15 mouse cellular contexts compared by ENCODE assay signal in the genomic region with DNA sequence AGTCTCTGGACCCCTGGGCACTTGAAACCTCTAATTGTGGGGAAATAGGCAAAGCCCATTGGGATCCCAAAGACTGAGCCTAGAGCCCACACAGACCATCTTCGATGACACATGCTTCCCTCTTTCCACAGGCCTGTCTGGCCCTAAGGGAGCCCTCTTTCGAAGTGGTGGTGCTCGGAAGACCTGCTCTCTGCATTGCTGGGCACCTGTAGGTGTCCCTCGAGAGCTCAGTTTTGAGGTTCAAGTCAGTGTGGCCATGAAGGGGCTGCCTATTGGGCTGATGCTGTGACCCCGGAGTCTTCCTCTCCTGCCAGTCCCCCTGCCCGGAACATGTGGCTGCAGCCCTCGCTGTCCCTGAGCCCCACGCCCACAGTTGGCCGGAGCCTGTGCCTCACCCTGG. TPM values are rescaled to one million over a fixed set of nuclear protein-coding genes. Genes with fewer than 3 reads are reported as not detected.
DNase-seq lines count a peak whose midpoint lies in the region; ATAC-seq and TF ChIP-seq lines count a peak whose summit lies in the region.
"Had no signal": no experiment of that assay in that cellular context is flagged by ENCODE, and none has a peak within 500 bp of the region (broad histone marks: within the 10 kb centered on the region; RNA-seq: fewer than 3 reads in every experiment).

No protein-coding gene starts in this region.

- no peak for DNase-seq in embryonic facial prominence, embryonic 10.5 days (ENCODE audit: low spot score)
- no peak for DNase-seq in hindbrain, embryonic 14.5 days (ENCODE audit: low spot score)
- DNase-seq in layer of hippocampus, adult 11-12 months (ENCODE audit: low spot score), result no peak
- no peak for DNase-seq in spleen, adult 18-20 months
- DNase-seq: B cell, adult 2 months; heart, adult 11 months; heart, postnatal 14 days; kidney, adult 8-10 months; lung, postnatal 10 days had no signal

- H3K4me3 ChIP-seq in embryonic facial prominence, embryonic 12.5 days, result no peak overlapping the region
- H3K4me3 ChIP-seq in embryonic facial prominence, embryonic 10.5 days, result no peak overlapping the region
- H3K4me3 ChIP-seq in cortical plate, adult 2 months (ENCODE audit: insufficient read depth, low read length), result peak overlapping the region; percentile 78
- H3K4me3 ChIP-seq in hindbrain, embryonic 14.5 days (replicated peaks; ENCODE audit: low read length), result peak overlapping the region; percentile 62
- H3K4me3 ChIP-seq in midbrain, embryonic 16.5 days (ENCODE audit: low read depth, low read length), result peak overlapping the region; percentile 57

- H3K4me1 ChIP-seq in embryonic facial prominence, embryonic 12.5 days, result no peaks in the 10 kb centered on the region
- peaks cover 49% of the 10 kb centered on the region for H3K4me1 ChIP-seq in embryonic facial prominence, embryonic 10.5 days
- peaks cover 4% of the 10 kb centered on the region for H3K4me1 ChIP-seq in cortical plate, adult 2 months (ENCODE audit: control insufficient read depth, insufficient read depth, low read length)
- H3K4me1 ChIP-seq in hindbrain, embryonic 14.5 days (replicated peaks; ENCODE audit: control insufficient read depth, insufficient read depth, low read length), result peaks cover 35% of the 10 kb centered on the region
- peaks cover 26% of the 10 kb centered on the region for H3K4me1 ChIP-seq in midbrain, embryonic 16.5 days (ENCODE audit: control insufficient read depth, insufficient read depth, low read length)

- TF ChIP-seq CTCF in cortical plate, adult 2 months (IDR thresholded peaks at IDR 0.05; ENCODE audit: extremely low read depth, insufficient read depth, low read length), result no peak

- H3K9ac ChIP-seq in embryonic facial prominence, embryonic 12.5 days, result no peak overlapping the region
- H3K9ac ChIP-seq in hindbrain, embryonic 14.5 days, result peak overlapping the region; percentile 71
- peak overlapping the region; percentile 78 for H3K9ac ChIP-seq in midbrain, embryonic 16.5 days (ENCODE audit: low read depth, low read length)

- no peak for TF ChIP-seq POLR2A in cortical plate, adult 2 months (IDR thresholded peaks at IDR 0.05; ENCODE audit: extremely low read depth, insufficient read depth, low read length)

- ATAC-seq in embryonic facial prominence, embryonic 12.5 days (ENCODE audit: insufficient number of reproducible peaks, insufficient read depth, low FRiP score, low TSS enrichment), result no peak
- no peak for ATAC-seq in hindbrain, embryonic 14.5 days (ENCODE audit: low FRiP score)
- ATAC-seq in midbrain, embryonic 16.5 days, result no peak
- ATAC-seq in activated CD4-positive, CD25-positive, alpha-beta regulatory T cell, adult 4 months, result no peak

- no peak overlapping the region for H3K27ac ChIP-seq in embryonic facial prominence, embryonic 12.5 days
- no peak overlapping the region for H3K27ac ChIP-seq in embryonic facial prominence, embryonic 10.5 days (replicated peaks)
- H3K27ac ChIP-seq in cortical plate, adult 2 months (ENCODE audit: insufficient read depth, low read length), result no peak overlapping the region
- peak overlapping the region; percentile 87; the same call in 1 of the 2 replicates for H3K27ac ChIP-seq in hindbrain, embryonic 14.5 days
- H3K27ac ChIP-seq in midbrain, embryonic 16.5 days (ENCODE audit: low read length), result no peak overlapping the region

- peak overlapping the region; percentile 50 for H3K4me2 ChIP-seq in embryonic facial prominence, embryonic 12.5 days (replicated peaks)
- peak overlapping the region; percentile 60 for H3K4me2 ChIP-seq in hindbrain, embryonic 14.5 days (replicated peaks)
- peak overlapping the region; percentile 70 for H3K4me2 ChIP-seq in midbrain, embryonic 16.5 days (ENCODE audit: low read length)

- WGBS in embryonic facial prominence, embryonic 12.5 days, result 77% methylated on average over 9 of the region's 9 CpGs
- WGBS in embryonic facial prominence, embryonic 10.5 days, result 80% methylated on average over 9 of the region's 9 CpGs
- 51% methylated on average over 9 of the region's 9 CpGs for WGBS in hindbrain, embryonic 14.5 days
- 58% methylated on average over 9 of the region's 9 CpGs for WGBS in midbrain, embryonic 16.5 days

- H3K27me3 ChIP-seq in embryonic facial prominence, embryonic 12.5 days, result peaks cover under 1% of the 10 kb centered on the region; the same call in 1 of the 2 replicates
- H3K27me3 ChIP-seq in embryonic facial prominence, embryonic 10.5 days (replicated peaks; ENCODE audit: low read depth, poor library complexity, severe bottlenecking), result peaks cover 100% of the 10 kb centered on the region
- no peaks in the 10 kb centered on the region; the same call in 1 of the 2 replicates for H3K27me3 ChIP-seq in hindbrain, embryonic 14.5 days (ENCODE audit: control insufficient read depth, insufficient read depth, low read length)
- no peaks in the 10 kb centered on the region; the same call in 1 of the 2 replicates for H3K27me3 ChIP-seq in midbrain, embryonic 16.5 days (ENCODE audit: control insufficient read depth, insufficient read depth, low read depth, low read length)

- peaks cover 4% of the 10 kb centered on the region; the same call in 1 of the 2 replicates for H3K36me3 ChIP-seq in embryonic facial prominence, embryonic 12.5 days
- peaks cover 14% of the 10 kb centered on the region for H3K36me3 ChIP-seq in embryonic facial prominence, embryonic 10.5 days (replicated peaks)
- H3K36me3 ChIP-seq in hindbrain, embryonic 14.5 days (replicated peaks; ENCODE audit: control insufficient read depth, insufficient read depth), result peaks cover 27% of the 10 kb centered on the region; the same call in 1 of the 2 replicates
- 0 out of 2 replicates have a peak, but pooled peaks cover under 1% of the 10 kb centered on the region for H3K36me3 ChIP-seq in midbrain, embryonic 16.5 days (ENCODE audit: control insufficient read depth, insufficient read depth, low read length)

- no peaks in the 10 kb centered on the region for H3K9me3 ChIP-seq in embryonic facial prominence, embryonic 12.5 days
- no peaks in the 10 kb centered on the region for H3K9me3 ChIP-seq in embryonic facial prominence, embryonic 10.5 days
- no peaks in the 10 kb centered on the region for H3K9me3 ChIP-seq in hindbrain, embryonic 14.5 days (ENCODE audit: control insufficient read depth, low read length)
- H3K9me3 ChIP-seq in midbrain, embryonic 16.5 days (replicated peaks; ENCODE audit: control insufficient read depth, low read length, poor library complexity, severe bottlenecking), result no peaks in the 10 kb centered on the region
- H3K9me3 ChIP-seq: G1E had no signal

RNA-seq across cellular contexts. Expression of a gene that starts 2.7 kb away (rescaled TPM):
- polyA plus RNA-seq in embryonic facial prominence, embryonic 12.5 days (2016; fragmentation: Nextera tagmentation; extraction: Ambion mirVana), result 15.3 and 18.0 TPM in 2 replicates
- 4.9 and 8.3 TPM in 2 replicates for polyA plus RNA-seq in embryonic facial prominence, embryonic 10.5 days (2016; fragmentation: Nextera tagmentation; extraction: Ambion mirVana)
- polyA plus RNA-seq in cortical plate, adult 2 months (2012; rRNA removed), result 49.1 and 51.5 TPM in 2 replicates
- 95.9 and 116 TPM in 2 replicates for polyA plus RNA-seq in hindbrain, embryonic 14.5 days (2014; fragmentation: Nextera tagmentation; extraction: Ambion mirVana)
- 90.9 and 94.7 TPM in 2 replicates for polyA plus RNA-seq in midbrain, embryonic 16.5 days (2015; fragmentation: Nextera tagmentation; extraction: Ambion mirVana)
- under 1 TPM in 1 of 2 experiments, not detected in 1; 0.33 TPM for polyA plus RNA-seq in activated CD4-positive, CD25-positive, alpha-beta regulatory T cell, adult 4 months (2017; shearing (Covaris generic))

RNA-seq across cellular contexts. Expression of a gene that starts 27.8 kb away (rescaled TPM):
- 37.2 and 39.4 TPM in 2 replicates for polyA plus RNA-seq in embryonic facial prominence, embryonic 12.5 days (2016; fragmentation: Nextera tagmentation; extraction: Ambion mirVana)
- polyA plus RNA-seq in embryonic facial prominence, embryonic 10.5 days (2016; fragmentation: Nextera tagmentation; extraction: Ambion mirVana), result 37.7 and 39.0 TPM in 2 replicates
- polyA plus RNA-seq in cortical plate, adult 2 months (2012; rRNA removed), result 31.6 and 33.1 TPM in 2 replicates
- 28.0 and 33.9 TPM in 2 replicates for polyA plus RNA-seq in hindbrain, embryonic 14.5 days (2014; fragmentation: Nextera tagmentation; extraction: Ambion mirVana)
- 24.4 and 26.0 TPM in 2 replicates for polyA plus RNA-seq in midbrain, embryonic 16.5 days (2015; fragmentation: Nextera tagmentation; extraction: Ambion mirVana)
- polyA plus RNA-seq in activated CD4-positive, CD25-positive, alpha-beta regulatory T cell, adult 4 months (2017; shearing (Covaris generic)), result 10 to 100 TPM; 61.4 to 95.8 TPM

RNA-seq across cellular contexts. Expression of a gene that starts 32.8 kb away (rescaled TPM):
- not detected in 2 replicates for polyA plus RNA-seq in embryonic facial prominence, embryonic 12.5 days (2016; fragmentation: Nextera tagmentation; extraction: Ambion mirVana)
- not detected in 2 replicates for polyA plus RNA-seq in embryonic facial prominence, embryonic 10.5 days (2016; fragmentation: Nextera tagmentation; extraction: Ambion mirVana)
- polyA plus RNA-seq in cortical plate, adult 2 months (2012; rRNA removed), result not detected in 2 replicates
- not detected in 2 replicates for polyA plus RNA-seq in hindbrain, embryonic 14.5 days (2014; fragmentation: Nextera tagmentation; extraction: Ambion mirVana)
- polyA plus RNA-seq in midbrain, embryonic 16.5 days (2015; fragmentation: Nextera tagmentation; extraction: Ambion mirVana), result not detected in 2 replicates
- polyA plus RNA-seq in activated CD4-positive, CD25-positive, alpha-beta regulatory T cell, adult 4 months (2017; shearing (Covaris generic)), result not detected
- polyA plus RNA-seq: G1E; liver, adult 2 months had no signal

RNA-seq across cellular contexts. Expression of a gene that starts 33.6 kb away (rescaled TPM):
- polyA plus RNA-seq in embryonic facial prominence, embryonic 12.5 days (2016; fragmentation: Nextera tagmentation; extraction: Ambion mirVana), result 5.4 and 5.5 TPM in 2 replicates
- 3.2 and 3.3 TPM in 2 replicates for polyA plus RNA-seq in embryonic facial prominence, embryonic 10.5 days (2016; fragmentation: Nextera tagmentation; extraction: Ambion mirVana)
- polyA plus RNA-seq in cortical plate, adult 2 months (2012; rRNA removed), result 2.4 TPM in 2 replicates
- polyA plus RNA-seq in hindbrain, embryonic 14.5 days (2014; fragmentation: Nextera tagmentation; extraction: Ambion mirVana), result 4.9 and 7.6 TPM in 2 replicates
- polyA plus RNA-seq in midbrain, embryonic 16.5 days (2015; fragmentation: Nextera tagmentation; extraction: Ambion mirVana), result 5.6 and 5.7 TPM in 2 replicates
- 1,000 to 10,000 TPM; 1,410 to 1,592 TPM for polyA plus RNA-seq in activated CD4-positive, CD25-positive, alpha-beta regulatory T cell, adult 4 months (2017; shearing (Covaris generic))

RNA-seq across cellular contexts. Expression of a gene that starts 37.9 kb away (rescaled TPM):
- not detected in 2 replicates for polyA plus RNA-seq in embryonic facial prominence, embryonic 12.5 days (2016; fragmentation: Nextera tagmentation; extraction: Ambion mirVana)
- not detected in 2 replicates for polyA plus RNA-seq in embryonic facial prominence, embryonic 10.5 days (2016; fragmentation: Nextera tagmentation; extraction: Ambion mirVana)
- polyA plus RNA-seq in cortical plate, adult 2 months (2012; rRNA removed), result not detected in 2 replicates
- polyA plus RNA-seq in hindbrain, embryonic 14.5 days (2014; fragmentation: Nextera tagmentation; extraction: Ambion mirVana), result not detected in 2 replicates
- not detected in 2 replicates for polyA plus RNA-seq in midbrain, embryonic 16.5 days (2015; fragmentation: Nextera tagmentation; extraction: Ambion mirVana)
- polyA plus RNA-seq in activated CD4-positive, CD25-positive, alpha-beta regulatory T cell, adult 4 months (2017; shearing (Covaris generic)), result 1 to 10 TPM; 2.8 to 3.5 TPM
- polyA plus RNA-seq: G1E; liver, adult 2 months had no signal

Comparison
In these comparisons a context has a peak if more than half of its experiments do, and no peak if none do; other contexts are left out.
1. H3K4me3 ChIP-seq: peak in cortical plate, adult 2 months (single experiment), hindbrain, embryonic 14.5 days (single experiment) and midbrain, embryonic 16.5 days (single experiment); none in embryonic facial prominence, embryonic 12.5 days (single experiment) and embryonic facial prominence, embryonic 10.5 days (single experiment).
2. Peak in every context shown above with its lines, with median percentiles within 50 percentile points of each other: H3K4me2 ChIP-seq.